Mouse (Mus musculus) subcutaneous adipose tissue, adult 2 months (tissue): Measurements from ENCODE around the gene Olfr99. TPM values are rescaled to one million over a fixed set of nuclear protein-coding genes. Genes with fewer than 3 reads are reported as not detected.

ENCODE experiments used
- polyA plus RNA-seq: library from polyadenylated mRNA; depleted of rRNA; stranded (reverse); fragments of >200 nt; gene quantifications from 2 replicates; pipeline ENCODE4 v1.2.3, GENCODE M21; 2012; ENCODE audit warnings: low replicate concordance; rRNA removed

Olfr99 gene
- polyA plus RNA-seq: not detected in 2 replicates

DNA sequence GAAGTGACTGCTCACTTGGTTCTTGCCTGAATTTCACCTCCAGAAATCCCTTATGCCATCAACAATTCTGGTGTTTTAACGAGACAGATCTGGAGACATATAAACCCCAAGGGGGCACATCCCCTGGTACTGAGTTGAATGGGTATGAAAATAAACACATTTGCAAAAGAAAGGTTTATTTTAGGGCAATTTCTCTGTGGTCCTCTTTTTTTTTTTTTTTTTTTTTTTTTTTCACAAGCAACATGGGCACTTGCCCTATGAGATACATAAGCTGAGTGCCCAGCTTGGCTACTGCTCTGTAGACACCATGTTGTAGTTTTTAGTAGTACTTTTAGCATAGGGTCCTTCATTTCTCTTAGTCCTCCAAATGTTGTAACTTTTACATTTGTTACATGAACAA, at the start of gene Olfr99:
Olfr99 (minus strand) TSS at position 101 of the 400 bp plus-strand sequence.

DNA sequence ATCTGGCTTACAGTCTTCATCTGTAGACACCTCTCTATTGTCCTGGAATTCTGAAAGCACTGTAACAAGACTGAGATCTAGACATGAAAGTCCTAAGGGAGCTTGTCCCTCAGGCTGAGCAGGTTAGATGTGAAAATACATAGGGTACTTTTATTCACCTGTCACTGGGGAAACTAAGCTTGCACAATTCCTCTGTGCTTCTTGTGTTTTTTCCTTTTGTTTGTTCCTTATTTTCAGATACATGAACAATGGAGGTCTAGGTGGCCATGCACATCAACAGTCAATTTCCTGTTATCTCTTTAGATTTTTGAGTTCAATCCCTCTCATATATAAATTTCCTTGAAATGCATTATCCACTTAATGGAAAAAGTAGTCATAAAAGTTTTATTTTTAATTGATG, 33.7 kb upstream of the Olfr99 start, which contains the start of gene Olfr102:
Olfr102 (minus strand) TSS at position 101 of the 400 bp plus-strand sequence.

DNA sequence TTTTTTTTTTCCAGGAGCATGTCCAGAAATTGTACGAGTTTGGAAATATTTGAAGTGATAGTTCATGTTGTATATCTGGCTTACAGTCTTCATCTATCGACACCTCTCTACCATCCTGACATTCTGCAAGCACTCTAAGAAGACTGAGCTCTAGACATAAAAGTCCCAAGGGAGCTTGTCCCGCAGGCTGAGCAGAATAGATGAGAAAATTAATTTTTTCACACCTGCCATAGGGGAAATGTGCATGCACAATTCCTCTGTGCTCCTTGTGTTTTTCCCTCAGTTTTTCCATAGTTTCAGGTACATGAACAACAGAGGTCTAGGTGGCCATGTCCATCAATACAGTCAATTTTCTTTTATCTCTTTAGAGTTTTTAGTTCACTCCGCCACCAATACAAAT, 21.0 kb upstream of the Olfr99 start, which contains the start of gene Olfr101:
Olfr101 (minus strand) TSS at position 101 of the 400 bp plus-strand sequence.

DNA sequence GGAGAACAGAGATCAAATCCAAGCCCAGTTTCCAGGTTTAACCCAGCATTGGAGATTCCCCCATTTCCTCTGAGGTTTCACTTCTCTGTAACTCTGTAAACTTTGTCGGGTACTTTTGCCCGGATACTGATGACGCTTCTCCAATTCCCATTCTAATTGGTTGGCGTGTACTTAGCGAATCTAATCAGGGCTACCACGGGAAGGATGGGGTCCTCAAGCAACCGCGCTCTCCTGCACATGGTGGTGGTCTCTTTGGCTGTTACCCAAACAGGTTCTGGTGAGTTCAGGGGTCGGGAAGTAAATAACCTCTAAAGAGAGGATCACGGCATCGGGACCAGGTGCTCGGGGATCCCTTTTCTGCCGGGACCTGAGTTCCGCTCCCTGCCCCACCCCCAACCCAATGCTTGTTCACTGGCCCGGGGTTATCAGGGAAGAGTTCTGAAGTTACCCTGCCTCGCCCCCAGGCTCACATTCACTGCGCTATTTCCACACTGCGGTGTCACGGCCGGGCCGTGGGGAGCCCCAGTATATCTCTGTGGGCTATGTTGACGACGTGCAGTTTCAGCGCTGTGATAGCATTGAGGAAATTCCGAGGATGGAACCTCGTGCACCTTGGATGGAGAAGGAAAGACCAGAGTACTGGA, 13.1 kb downstream of the Olfr99 start, which contains the start of gene H2-M3:
H2-M3 (plus strand) TSS at position 163 of the 644 bp plus-strand sequence.

DNA sequence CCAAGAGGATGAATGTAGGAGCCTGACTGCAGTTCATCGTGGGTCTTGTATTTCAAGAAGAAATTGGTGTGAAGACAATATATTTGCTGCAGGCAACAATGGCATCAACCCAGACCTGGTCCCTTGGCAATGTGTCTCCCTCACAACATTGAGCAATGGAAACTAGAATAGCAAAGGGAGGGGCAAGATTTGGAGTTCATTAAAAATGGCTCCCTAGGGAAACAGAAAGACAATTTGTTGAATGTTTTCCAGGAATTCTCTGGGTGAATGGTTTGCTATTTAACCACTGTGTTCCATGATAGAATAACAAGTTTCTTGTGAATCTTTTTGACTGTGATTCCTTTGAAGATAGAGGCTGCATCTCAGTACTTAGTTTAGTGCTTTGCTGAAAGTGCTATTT, 19.6 kb downstream of the Olfr99 start, which contains the start of gene Olfr98:
Olfr98 (minus strand) TSS at position 124 of the 400 bp plus-strand sequence.

DNA sequence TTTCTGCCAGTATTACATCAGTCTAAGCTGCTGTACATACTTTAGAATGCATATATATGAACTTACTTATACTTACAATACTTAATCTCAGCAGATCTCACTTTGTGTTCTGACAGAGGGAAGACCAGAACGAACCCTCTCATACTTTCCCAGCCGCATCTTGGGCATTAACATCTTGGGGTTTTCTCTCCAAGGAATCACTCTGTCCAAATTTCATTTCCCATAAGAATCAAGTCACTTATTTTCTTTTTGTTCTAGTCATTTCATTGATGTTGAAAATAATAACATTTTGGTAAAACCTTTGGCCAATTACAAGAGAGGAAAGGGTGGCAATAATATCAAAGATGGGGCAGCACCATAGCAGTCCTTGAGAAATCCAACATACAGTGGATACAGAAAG, 46.0 kb downstream of the Olfr99 start, which contains the start of gene Olfr97:
Olfr97 (minus strand) TSS at position 101 of the 400 bp plus-strand sequence.

Other genes starting within 250 kb of the Olfr99 start
- gene Gabbr1, start 237.5 kb downstream of the Olfr99 start, polyA plus RNA-seq: 30.9 and 71.8 TPM in 2 replicates
- not detected in 2 replicates for gene Olfr90, start 195.0 kb downstream of the Olfr99 start, polyA plus RNA-seq
- not detected in 2 replicates for gene Olfr91, start 185.2 kb downstream of the Olfr99 start, polyA plus RNA-seq
- not detected in 2 replicates for gene Olfr92, start 163.4 kb downstream of the Olfr99 start, polyA plus RNA-seq
- not detected in 2 replicates for gene Olfr93, start 122.0 kb downstream of the Olfr99 start, polyA plus RNA-seq
- gene Ubd, start 89.6 kb downstream of the Olfr99 start, polyA plus RNA-seq: 0.54 and 3.7 TPM in 2 replicates
- gene Olfr94, start 82.5 kb downstream of the Olfr99 start, polyA plus RNA-seq: not detected in 2 replicates
- gene Olfr95, start 70.3 kb downstream of the Olfr99 start, polyA plus RNA-seq: not detected in 2 replicates
- gene Olfr96, start 63.3 kb downstream of the Olfr99 start, polyA plus RNA-seq: not detected in 2 replicates
- not detected in 2 replicates for gene Olfr97, start 46.1 kb downstream of the Olfr99 start, polyA plus RNA-seq
- not detected in 2 replicates for gene Olfr98, start 19.7 kb downstream of the Olfr99 start, polyA plus RNA-seq
- 11.0 and 14.5 TPM in 2 replicates for gene H2-M3, start 13.2 kb downstream of the Olfr99 start, polyA plus RNA-seq
- gene Olfr101, start 20.9 kb upstream of the Olfr99 start, polyA plus RNA-seq: not detected in 2 replicates
- gene Olfr102, start 33.6 kb upstream of the Olfr99 start, polyA plus RNA-seq: not detected in 2 replicates
- not detected in 2 replicates for gene Olfr103, start 56.2 kb upstream of the Olfr99 start, polyA plus RNA-seq
- gene Olfr104-ps, start 76.1 kb upstream of the Olfr99 start, polyA plus RNA-seq: not detected in 2 replicates
- gene Olfr105-ps, start 95.6 kb upstream of the Olfr99 start, polyA plus RNA-seq: not detected in 2 replicates
- not detected in 2 replicates for gene Olfr106-ps, start 106.9 kb upstream of the Olfr99 start, polyA plus RNA-seq
- gene Olfr107, start 115.8 kb upstream of the Olfr99 start, polyA plus RNA-seq: not detected in 2 replicates
- gene Olfr108, start 162.0 kb upstream of the Olfr99 start, polyA plus RNA-seq: not detected in 2 replicates
- not detected in 2 replicates for gene Olfr109, start 175.5 kb upstream of the Olfr99 start, polyA plus RNA-seq
- gene H2-M2, start 200.1 kb upstream of the Olfr99 start, polyA plus RNA-seq: 0.15 and 0.34 TPM in 2 replicates
- gene Olfr110, start 209.0 kb upstream of the Olfr99 start, polyA plus RNA-seq: not detected in 2 replicates
- gene Olfr111, start 224.6 kb upstream of the Olfr99 start, polyA plus RNA-seq: 0.17 TPM in 1 of 2 replicates, not detected in the other